Mouse (Mus musculus) naive thymus-derived CD4-positive, alpha-beta T cell, adult 5 months (primary cell): ENCODE data around the gene Orc4. TPM values are rescaled to one million over a fixed set of nuclear protein-coding genes. Genes with fewer than 3 reads are reported as not detected.

Source experiments
- polyA plus RNA-seq: library from polyadenylated mRNA; unstranded; fragments of 100-300 nt; shearing (Covaris generic); gene quantifications from one replicate; pipeline ENCODE4 v1.2.1, GENCODE M21; 2017

Gene Orc4
- polyA plus RNA-seq, result 136 TPM

GRCm38 (mm10) chr2:48950252-48950315 lies at the start of gene Orc4:
Gene Orc4, minus strand, starts transcription at chr2:48950277.

GRCm38 (mm10) chr2:48948841-48949584 lies 1.1 kb downstream of the Orc4 start, which contains the start of gene Mbd5:
Gene Mbd5, plus strand, starts transcription at chr2:48949508.

Other genes starting within 250 kb of the Orc4 start
- gene Acvr2a, start 136.2 kb downstream of the Orc4 start, polyA plus RNA-seq, result 6.4 TPM
- gene Mbd5, start 769 bp downstream of the Orc4 start, polyA plus RNA-seq, result 31.5 TPM